Mouse (Mus musculus) kidney, postnatal 4 days (tissue): ENCODE results near the gene Srpr.

Source experiments
- DNase-seq, 2 experiments: peaks; one replicate each; pipeline ENCODE4 v3.0.0; 2021; ENCODE audit warnings: mixed read lengths in 2 of 2

The Srpr gene

DNA sequence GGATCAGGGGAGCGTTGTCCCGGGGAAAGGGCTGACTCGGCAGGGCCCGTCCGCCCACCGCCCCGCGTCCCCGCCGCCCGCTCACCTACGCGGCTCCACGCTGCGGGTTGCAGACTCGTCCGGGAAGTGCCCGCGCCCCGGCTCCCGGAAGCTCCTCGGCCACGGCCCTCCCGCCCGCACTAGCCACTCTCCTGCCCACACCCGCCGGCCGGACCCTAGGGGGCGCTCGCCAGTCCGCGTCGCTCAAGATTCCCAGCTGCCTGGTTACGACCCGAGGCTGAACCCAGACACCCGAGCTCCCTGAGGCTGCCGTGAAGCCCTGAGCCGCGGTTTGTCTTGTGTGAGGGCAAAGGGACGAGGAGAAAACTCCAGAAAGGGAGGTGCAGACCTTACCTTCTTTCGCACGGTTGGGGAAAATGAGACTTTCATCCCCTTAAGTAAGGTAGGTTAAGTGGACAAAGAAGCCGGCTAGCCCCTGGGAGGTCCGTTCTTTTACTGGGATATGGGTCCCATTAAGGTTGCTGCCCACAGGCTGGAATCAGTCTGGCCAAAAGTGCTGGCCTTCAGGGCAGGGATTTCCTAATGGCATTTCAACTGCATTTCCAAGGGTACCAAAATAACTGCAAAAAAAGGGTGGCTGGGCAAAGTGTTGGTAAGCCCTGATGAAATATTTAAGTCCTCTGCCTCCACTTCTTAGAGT is at the start of gene Srpr, which contains the start of gene Tirap:
TSS of gene Srpr (plus strand) at position 404 of the 700 bp plus-strand sequence.
TSS of gene Tirap (minus strand) at position 520 of the 700 bp plus-strand sequence.
- DNase-seq = peak; percentile 95 to 96

DNA sequence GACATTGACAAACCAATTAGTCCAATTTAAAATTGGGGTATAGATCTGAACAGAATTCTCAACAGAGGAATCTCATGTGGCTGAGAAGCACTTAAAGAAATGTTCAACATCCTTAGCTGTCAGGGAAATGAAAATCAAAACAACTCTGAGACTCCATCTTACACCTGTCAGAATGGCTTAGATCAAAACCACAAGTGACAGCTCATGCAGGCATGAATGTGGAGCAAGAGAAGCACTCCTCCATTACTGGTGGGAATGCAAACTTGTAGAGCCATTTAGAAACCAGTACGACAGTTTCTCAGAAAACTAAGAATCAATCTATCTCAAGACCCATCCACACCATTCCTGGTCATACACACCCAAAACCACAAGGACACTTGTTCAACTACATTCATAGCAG is 47.1 kb upstream of the Srpr start:
- DNase-seq = no peak

DNA sequence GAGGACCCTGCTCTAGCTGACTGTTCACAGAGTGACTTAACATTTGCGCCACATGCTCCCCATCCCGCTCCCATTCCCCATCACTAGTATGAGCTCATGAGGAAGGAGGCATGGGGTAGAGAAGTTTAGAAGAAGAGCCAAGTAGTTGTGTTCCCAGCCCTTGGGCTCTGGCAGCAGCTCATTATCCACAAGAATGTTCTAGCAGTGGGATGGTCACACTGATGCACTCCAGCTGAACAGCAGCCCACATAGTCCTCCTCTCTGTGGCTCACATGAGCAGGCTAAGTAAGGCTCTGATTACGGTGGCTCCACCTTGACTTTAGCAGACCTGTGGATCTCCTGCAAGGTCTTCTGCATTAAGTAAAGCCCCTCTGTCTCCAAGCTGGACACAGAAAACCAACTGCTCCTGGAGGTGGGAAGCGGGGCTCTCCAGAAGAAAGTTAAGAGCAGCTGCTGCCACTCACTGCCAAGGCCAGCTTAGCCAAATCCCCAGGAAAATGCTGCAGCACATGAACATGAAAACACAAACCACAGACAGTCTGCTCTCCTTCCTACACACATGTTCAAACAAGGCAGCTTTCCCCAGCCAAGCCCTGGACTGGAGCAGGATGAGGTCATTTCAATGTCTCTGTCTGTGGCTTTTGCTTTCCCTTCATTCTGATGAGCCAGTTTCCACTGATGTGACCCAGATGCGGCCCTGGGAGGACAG is 43.8 kb upstream of the Srpr start:
- peak; percentile 26 to 57 for DNase-seq

- peak in 1 of 2 experiments; percentile 16 for DNase-seq
These were observed 43.1 kb upstream of the Srpr start for GRCm38 (mm10) chr9:35156862-35157261.

- no peak for DNase-seq
These were observed 41.5 kb upstream of the Srpr start for GRCm38 (mm10) chr9:35158477-35158876.

DNA sequence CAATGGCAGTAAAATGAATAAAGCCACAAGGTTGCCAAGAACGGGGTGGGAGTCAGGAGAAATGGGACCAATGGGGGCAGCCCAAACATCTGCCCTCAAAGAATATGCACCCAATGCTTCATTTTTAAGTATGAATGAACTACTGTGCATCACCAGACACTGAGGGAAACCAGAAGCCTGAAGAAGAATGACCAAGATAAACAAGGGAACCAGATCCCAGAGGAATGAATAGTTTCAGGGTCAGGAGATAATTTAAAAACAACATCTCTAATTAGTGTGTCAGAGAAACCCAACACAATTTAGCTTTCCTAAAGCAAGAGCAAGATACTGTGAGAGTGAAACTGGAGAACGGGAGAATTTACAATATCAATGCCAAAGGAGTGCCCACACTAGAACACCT is 39.3 kb upstream of the Srpr start:
- DNase-seq = no peak

DNA sequence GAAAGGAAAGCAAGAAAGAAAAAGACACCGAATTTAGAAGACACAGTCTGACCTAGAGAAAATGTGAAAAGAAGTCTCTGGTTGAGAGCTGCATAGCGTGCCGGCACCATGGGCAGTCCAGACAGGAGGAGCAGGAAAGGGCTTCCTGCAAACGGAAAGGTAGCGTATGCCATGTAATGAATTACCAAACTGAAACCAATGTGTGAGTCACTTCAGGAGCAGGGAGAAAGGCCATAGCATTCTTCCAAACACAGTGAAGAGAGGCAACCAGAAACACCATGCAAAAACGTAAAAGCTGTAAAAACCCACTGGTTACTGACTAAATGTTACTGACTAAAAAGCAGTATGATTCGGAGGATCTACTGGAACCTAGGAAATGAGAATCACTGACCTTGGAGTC is 38.3 kb upstream of the Srpr start:
- DNase-seq = peak in 1 of 2 experiments; percentile 25

- DNase-seq = no peak
These were observed 36.8 kb upstream of the Srpr start for GRCm38 (mm10) chr9:35163011-35163690.

DNA sequence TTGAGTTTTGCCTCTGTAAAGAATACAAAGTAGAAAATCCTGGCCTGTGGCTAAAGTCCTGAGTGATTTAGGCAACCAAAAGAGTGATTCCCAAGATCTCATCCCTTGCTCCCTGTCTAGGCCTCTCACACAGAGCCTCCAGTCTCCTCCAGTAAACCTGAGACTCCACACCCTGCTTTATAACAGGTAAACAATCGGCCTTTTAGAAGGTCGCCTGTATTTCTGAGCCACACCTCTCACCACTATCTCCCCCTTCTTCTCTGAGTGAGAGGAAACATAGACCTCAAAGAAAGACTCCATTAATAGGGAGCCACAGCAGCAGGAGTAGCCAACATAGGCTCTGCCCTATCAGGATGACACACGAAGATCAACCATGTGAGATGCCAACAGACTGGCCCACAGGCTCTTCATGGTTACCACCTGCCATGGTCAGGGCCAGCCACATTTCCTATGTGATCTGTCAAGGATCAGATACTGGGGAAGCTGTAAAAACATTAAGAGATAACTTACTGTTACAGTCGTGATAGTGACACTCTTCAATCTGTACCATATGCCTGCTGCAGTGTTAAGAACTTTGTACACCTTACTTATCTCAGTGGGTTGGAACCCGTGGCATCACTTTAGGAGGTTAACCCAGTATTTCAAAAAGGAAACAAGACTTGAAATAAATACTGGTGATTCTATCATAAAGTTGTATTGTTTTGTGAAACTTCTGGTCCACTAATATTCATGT is 35.7 kb upstream of the Srpr start:
- no peak for DNase-seq

- DNase-seq = peak in 1 of 2 experiments; percentile 43
These were observed 33.7 kb upstream of the Srpr start for GRCm38 (mm10) chr9:35166144-35166797.

DNA sequence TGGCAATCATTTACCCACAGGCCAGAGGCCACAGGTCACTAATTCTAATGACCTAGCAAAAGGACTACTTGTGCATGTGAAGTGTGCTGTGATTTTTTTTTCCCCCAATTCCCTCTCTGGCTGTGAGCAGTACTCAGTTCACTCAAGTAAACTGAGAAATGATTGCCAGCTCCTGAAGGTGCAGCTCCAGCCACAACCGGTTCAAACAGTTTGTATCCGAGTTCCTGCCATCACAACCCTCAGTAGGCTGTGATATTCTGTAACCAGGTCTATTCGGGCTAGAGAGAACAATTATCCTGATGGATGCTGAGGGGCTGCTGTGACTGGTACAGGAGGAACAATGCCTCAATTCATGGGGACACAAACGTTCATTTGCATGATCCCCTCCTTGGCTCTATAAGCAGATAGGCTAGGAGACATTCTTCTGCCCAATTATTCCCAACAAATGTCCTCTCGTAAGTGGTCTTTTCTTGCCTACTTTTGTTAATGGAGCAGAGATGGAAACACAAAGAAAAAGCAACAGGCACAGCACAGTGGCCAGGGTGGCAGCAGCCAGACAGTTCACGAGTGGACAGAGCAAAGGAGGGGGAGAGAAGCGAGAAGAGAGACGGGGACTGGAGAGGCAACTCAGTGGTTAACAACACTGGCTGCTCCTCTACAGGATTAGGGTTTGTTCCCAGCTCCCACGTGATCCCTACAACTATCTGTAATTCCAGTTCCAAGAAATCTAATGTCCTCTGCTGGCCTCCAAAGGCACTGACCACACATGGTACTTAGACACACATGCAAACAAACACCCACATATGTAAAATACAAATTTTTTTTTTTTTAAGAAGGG is 33.0 kb upstream of the Srpr start:
- peak in 1 of 2 experiments; percentile 22 for DNase-seq

- DNase-seq = no peak
These were observed 29.9 kb upstream of the Srpr start for GRCm38 (mm10) chr9:35170071-35170470.

DNA sequence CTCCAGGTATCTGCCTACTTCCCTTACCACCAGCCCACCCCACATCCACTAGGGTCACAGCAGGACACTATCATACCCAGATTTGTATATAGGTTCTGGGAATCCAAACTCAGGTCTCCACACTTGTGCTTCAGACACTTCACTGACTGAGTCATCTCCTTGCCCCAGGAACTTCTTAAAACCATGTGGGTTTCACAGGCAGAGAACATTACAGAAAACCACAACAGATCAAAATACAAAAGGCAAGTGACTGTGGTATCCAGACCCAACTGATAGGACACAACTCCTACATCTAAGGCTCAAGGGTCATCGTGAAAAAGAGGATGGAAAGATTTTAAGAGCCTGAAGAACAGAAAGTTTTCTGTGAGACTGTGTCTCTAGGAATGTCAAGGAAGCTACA is 26.6 kb upstream of the Srpr start:
- no peak for DNase-seq

- DNase-seq = peak; percentile 95 to 96
These were observed 24.5 kb upstream of the Srpr start, which contains the start of gene Dcps for GRCm38 (mm10) chr9:35175251-35176123. Gene Dcps, minus strand, starts transcription at chr9:35176061.

GRCm38 (mm10) chr9:35176124-35176659 is 23.8 kb upstream of the Srpr start:
- DNase-seq = no peak

DNA sequence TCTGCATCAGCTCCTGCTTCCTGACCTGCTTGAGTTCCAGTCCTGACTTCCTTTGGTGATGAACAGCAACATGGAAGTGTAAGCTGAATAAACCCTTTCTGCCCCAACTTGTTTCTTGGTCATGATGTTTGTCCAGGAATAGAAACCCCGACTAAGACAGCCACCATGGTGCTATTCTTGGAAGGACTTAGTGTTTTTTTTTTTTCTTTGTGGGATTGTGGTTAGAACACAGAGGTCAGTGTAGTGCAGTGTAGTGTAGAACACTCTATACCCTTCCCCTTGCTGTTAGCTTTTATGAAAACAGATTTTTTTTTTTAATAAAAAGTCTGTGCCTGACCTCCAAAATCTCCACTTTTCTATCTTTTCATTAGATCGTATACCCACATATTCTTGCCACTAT is 17.1 kb upstream of the Srpr start:
- no peak for DNase-seq

GRCm38 (mm10) chr9:35183359-35183758 is 16.6 kb upstream of the Srpr start:
- peak in 1 of 2 experiments; percentile 6 for DNase-seq

DNA sequence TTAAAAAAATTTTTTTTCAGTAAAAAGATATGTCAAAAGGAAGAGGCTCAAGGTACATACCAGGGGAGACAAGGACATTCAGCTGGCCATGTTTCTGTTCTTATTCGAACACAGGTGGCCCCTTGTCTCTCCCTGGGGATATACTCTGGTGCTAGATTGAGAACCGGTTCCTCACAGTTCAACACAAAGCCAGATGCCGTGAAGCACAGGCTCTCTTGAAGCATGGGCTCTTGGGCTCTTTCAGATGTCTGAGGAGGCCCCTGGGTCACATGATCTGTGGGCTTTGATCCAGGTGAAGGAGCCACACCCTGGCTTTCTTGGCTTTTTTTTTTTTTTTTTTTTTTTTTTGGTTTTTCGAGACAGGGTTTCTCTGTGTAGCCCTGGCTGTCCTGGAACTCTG is 13.5 kb upstream of the Srpr start:
- DNase-seq = no peak

- DNase-seq = no peak
These were observed 12.5 kb upstream of the Srpr start for GRCm38 (mm10) chr9:35187351-35187903.

DNA sequence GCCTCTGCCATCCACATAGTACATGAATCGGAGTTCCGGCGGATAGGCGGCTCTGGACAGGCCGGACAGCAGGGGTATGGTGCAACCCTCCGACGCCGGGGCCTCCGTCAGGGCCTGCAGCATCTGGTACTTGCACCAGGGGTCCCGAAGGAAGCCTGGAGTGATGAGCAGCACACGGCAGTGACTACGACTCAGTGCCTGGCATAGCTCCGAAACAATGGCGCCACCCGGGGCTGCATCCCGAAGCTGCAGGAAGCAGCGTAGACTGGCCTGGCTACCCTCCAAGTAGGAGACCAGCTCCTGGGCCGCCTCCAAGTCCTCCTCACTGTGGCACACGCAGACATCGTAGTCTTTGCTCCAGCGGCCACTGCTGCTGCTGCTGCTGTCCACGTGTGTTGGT is 11.3 kb upstream of the Srpr start:
- peak; percentile 40 to 42 for DNase-seq
